Mouse (Mus musculus): ENCODE results near the gene Gm21244.
"Not testable (repeated sequence)": the region's sequence is repeated elsewhere in the genome, so short reads cannot be mapped to it uniquely, and the experiment has no call there.

Gene Gm21244

DNA sequence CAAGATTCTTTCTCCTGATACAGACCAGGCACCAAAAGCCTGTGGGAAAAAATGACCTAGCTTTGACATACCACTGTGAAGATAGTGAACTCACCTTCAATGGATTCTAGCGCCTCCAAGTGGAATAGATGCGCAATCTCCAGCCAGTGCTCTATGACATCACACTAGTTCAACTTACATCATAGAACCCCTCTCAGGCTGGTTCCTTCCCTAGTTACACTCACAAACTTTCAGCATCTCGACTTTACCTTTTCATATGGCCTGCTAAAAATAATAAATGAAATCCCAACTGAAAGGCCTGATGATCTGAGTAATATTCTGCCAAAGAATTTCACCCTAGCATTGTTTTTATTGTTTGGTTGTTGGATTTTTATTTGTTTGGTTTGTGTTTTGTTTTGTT lies at the start of gene Gm21244:
Gene Gm21244, minus strand, starts transcription at position 101 of the 400 bp plus-strand sequence.
- DNase-seq (ENCODE audit: low spot score): not testable (repeated sequence)

All from retina, embryonic 14.5 days (tissue).